Mouse (Mus musculus): ENCODE measurements at regions not wholly inside any gene's neighbourhood (a gene's known extent, or its start where the extent isn't known, plus 50 kb on each side); places are given as distances from the start of the nearest gene placed in this dataset.
"Not testable (repeated sequence)": the region's sequence is repeated elsewhere in the genome, so short reads cannot be mapped to it uniquely, and the experiment has no call there.

DNA sequence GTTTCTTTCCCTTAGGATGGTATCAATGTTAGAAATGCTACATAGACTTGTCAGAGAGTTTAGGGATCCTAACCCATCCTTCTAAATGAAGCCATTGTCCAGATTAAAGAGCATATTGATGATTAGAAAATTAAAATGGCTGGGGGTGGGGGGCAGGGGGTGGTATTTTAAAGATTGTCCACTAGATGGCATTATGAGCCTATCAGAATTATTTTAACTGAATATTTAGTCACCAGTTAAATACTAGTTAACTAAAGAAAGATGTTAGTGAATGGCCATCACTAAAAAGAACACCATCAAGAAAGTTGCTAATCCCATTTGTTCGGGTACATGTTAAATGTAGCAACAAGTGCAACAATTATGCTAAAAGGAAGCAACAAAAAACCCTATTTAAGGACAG is 1909.6 kb upstream of the 5930422O12Rik start:
- no peak for DNase-seq

DNA sequence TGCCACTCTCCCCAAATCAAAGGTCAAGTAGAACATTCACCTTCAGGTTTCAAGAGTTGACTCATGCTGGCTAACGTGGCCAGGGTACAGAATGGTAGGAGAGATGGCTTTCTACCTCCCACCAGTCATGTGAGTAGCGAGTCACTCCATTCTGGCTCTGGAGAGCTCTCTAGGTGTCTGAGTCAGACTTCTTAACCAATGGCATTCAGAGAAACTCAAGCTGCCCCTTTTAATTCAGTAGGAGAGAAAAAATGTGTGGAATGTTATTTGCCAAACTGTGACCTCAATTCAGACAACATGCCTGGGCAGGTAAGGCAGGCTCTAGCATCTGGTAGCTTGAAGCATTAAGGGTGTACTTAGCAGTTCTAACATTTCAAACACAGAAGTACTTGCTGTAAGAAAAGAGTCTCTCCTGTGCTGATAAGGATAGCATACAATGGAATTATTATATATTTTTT is 1907.5 kb upstream of the 5930422O12Rik start:
- no peak for DNase-seq

DNA sequence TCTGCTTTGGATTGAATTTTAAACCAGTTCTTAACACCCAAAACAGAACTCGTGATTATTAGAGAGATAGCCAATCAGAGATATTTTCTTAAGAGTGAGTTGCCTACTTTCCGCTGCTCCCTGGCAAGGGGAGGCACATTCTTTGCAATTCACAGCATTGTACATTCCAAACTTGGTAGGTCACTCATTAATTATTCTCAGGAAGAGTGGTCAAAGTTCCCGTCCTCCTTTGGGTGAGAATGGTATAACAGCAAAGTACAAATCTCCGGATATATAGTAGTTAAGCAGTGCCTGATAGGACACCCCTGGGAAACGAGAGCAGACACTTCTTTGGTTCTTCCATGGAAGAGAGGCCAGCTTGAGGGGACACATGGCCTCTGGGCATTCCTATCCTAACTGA is 1903.4 kb upstream of the 5930422O12Rik start:
- DNase-seq, result no peak

DNA sequence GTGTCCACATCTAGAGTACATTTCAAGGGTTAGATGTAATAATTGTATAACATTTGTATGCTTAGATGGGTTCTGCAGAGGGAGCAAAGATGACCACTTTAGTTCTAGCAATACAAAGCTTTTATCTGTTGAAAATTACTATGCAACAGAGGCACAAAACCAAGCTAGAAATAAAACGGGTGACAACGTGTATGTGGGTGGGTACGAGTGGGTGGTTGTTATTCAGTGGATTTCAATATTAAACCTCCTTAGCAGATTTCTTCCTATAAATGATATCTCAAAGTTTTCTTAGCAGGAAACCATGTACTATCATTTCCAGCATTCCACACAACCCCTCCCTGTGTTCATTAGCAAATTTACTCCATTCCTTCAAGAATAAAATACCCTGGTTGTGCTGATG is 1889.3 kb upstream of the 5930422O12Rik start:
- peak; percentile 26 for DNase-seq

GRCm38 (mm10) chr8:31541646-31542045 is 1886.9 kb upstream of the 5930422O12Rik start:
- no peak for DNase-seq

DNA sequence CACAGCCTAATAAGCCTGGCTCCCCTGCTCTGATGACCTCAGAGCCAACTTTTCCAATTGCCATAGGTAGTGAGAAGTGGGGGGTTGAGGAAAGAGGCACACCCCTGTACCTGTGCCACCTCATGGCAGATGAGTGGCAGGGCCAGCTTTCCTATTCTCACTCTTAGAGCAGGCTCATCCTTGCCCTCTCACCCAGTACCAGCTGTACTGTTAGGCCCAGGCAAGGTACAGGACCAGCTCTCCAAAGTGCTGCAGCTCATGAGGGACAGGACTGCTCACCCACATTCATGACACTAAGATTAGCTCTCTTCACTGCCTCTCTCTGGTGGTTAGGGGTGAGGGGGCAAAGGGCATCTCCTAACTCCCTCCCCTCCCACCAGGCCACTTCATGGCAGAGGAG is 1854.4 kb upstream of the 5930422O12Rik start:
- DNase-seq, result no peak

GRCm38 (mm10) chr8:31576129-31576528 is 1852.4 kb upstream of the 5930422O12Rik start:
- DNase-seq, result no peak

GRCm38 (mm10) chr8:31584661-31585060 is 1843.8 kb upstream of the 5930422O12Rik start:
- DNase-seq, result no peak

DNA sequence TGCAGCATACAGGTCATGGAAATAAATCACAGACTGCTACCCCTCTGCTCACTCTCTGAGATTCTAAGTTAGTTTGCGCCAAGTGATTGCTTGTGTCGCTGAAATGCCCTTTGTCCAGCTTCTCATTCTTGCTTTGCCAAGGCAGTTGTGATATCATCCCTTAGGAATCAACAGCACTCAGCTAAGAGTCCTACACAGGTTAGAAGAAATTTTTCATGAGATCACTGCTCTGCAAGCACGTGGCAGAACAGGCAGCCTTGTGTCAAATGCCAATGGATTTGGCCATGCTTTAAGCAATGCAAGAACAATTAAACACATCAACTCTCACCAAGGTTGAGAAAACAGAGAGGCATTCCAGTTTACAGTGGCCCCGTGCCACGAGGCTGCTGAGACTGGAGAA is 1829.0 kb upstream of the 5930422O12Rik start:
- no peak for DNase-seq

- DNase-seq, result no peak
Measured at GRCm38 (mm10) chr8:31600979-31601378, 1827.5 kb upstream of the 5930422O12Rik start.

GRCm38 (mm10) chr8:31616501-31616900 is 1812.0 kb upstream of the 5930422O12Rik start:
- DNase-seq, result no peak

DNA sequence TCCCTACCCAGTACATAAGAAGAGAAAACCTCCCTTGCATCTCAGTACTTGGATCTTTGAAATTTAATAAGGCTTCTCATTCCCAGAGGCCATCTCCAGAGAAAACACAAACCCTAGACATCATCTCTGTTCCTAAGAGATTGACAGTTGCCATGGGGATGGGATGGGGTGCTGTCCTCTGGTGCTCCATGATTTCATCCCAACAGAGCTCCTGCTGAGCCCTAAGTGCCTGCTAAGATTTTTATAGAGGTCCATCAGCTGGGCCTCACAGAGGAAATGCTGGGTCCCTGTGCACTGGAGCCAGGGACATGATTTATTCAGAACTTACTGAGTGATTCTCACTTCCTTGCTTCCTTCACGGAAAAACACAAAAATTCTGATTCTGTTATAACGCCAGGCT is 1800.8 kb upstream of the 5930422O12Rik start:
- DNase-seq, result no peak

- peak; percentile 0 for DNase-seq
Measured at GRCm38 (mm10) chr8:31628146-31628545, 1800.4 kb upstream of the 5930422O12Rik start.

DNA sequence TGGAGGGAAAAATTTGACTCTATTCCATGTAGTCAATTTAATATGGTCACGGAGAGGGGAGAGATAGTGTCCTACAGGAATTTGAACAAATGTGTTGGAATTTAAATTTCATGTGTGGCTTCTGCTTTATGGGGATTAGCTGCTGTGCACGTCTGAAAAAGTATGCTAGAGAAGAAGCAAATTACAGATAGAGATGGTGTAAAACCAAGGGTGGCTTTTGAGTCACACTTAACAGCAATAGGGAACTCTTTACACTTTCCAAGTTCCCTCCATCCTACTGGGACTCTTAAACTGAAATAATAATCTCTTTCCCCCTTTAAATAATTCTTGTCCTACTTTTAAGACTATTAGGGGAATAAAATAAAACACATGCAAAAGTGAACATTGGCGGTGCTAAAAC is 1790.1 kb upstream of the 5930422O12Rik start:
- no peak for DNase-seq

DNA sequence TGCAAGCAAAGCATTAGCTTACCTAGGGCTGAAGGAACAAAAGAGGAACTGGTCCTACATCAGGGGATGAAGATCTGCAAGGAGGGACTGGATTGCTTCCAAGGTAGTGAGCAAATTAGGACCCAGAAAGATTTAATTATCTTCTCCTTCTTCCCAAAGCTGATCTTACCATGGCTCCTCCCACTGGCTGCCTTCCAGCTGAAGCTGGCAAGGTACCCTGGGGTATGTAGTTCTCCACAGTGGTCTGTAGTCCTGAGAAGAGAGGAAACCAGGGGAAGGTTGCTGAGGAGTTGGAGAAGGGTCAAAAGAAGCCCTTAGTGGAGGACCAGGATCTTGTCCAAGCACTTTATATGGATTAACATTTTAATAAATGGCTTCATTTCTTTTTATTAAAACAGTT is 1764.8 kb upstream of the 5930422O12Rik start:
- no peak for DNase-seq

- no peak for DNase-seq
Measured at GRCm38 (mm10) chr8:31665485-31665884, 1763.0 kb upstream of the 5930422O12Rik start.

GRCm38 (mm10) chr8:31704168-31704567 is 1724.3 kb upstream of the 5930422O12Rik start:
- DNase-seq, result no peak

DNA sequence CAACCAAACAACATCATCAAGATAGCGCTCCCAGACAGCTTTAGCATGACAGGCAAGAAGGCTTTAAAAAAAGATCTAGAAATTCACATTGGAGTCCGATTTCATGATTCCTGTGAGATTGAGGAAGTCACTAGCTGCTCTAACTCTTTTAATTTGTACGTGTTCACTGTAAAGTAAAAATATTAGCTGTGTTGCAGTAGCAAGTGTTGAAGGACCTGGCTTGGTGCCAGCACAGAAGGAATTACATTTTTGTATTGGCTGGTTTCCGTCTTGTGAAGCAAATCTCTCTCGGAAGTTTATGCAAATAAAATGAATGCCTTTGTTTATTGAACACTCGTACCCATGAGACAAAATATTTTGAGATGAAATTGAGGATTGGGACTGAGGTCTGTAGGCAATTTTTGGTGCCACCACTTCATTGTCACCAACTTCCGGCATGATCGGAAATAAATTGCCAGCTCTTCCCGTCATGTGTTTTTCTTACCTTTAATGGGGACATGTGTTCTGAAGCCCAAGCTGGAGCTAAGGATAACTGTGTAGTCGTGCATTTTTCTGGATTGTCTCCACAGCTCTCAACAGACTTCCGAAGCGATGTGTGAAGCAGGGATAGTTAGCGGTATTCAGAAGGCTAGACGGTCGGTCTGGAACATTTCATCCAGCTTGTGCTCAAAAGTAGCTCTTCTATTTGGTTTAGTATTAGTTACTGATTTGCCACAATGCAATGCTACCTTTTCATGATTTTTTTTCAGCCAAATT is 1715.0 kb upstream of the 5930422O12Rik start:
- DNase-seq, result peak; percentile 7

DNA sequence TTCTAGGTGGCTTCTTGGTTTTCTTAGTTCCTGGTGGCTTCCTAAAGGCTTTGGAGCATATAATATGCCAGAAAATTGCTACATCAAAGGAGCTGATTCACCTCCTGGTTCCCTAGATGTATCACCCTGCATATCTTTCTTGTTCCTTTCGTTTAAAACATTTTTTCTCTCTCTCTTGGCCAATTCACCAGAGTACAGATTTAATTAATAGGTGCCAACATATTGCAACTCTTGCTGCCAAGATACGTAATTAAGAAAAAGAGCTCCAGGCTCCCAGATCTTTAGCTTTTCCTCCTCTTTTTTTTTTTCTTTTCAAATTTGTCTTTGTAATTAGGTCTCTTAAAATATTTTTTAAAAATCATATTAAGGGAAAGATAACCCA is 1714.4 kb upstream of the 5930422O12Rik start:
- DNase-seq, result no peak

DNA sequence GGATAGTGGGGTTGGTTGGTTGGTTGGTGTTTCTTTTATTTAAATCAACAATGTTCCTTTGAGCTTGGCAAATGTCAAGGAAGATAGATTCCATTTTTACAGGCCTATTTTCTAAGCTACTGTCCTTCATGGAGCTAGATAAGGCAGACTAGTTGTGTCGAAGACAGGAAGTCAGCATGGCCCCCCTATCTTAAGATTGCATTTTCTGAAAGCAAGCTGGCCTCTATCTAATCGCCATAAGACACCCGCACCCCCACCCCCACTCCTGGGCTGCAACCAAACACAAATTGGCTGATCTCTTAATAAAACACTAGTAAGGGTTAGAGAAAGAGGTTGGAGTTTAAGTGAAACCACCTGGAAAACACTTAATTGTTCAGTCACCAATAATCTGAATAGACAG is 1708.5 kb upstream of the 5930422O12Rik start:
- no peak for DNase-seq

- peak; percentile 3 for DNase-seq
Measured at GRCm38 (mm10) chr8:31720585-31720984, 1707.9 kb upstream of the 5930422O12Rik start.

- no peak for DNase-seq
Measured at GRCm38 (mm10) chr8:31725430-31725829, 1703.1 kb upstream of the 5930422O12Rik start.

DNA sequence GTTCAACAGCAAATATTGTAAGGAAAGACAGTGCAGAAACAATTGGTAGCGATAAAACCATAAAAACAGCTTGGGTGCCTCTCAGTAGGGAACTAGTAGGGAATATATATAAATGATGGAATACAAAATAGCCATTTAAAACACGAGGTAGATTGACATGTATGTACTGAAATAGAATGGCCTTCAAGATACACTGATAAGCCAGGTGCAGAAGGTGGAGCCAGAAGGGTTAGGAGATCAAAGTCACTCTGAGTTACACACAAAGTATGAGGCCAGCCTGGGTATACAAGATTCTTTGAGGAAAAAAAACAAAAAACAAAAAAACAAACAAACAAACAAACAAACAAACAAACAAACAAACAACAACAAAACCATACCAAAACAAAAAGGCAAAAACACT is 1692.9 kb upstream of the 5930422O12Rik start:
- no peak for DNase-seq

GRCm38 (mm10) chr8:31737314-31737713 is 1691.2 kb upstream of the 5930422O12Rik start:
- DNase-seq, result not testable (repeated sequence)

- no peak for DNase-seq
Measured at GRCm38 (mm10) chr8:31746855-31747254, 1681.7 kb upstream of the 5930422O12Rik start.
